Mouse (Mus musculus): ENCODE measurements around the gene Wfdc3. TPM values are rescaled to one million over a fixed set of nuclear protein-coding genes. Genes with fewer than 3 reads are reported as not detected.
A peak's percentile ranks its signal among the peaks of the same experiment; 100 is the strongest.

Wfdc3 gene
- polyA plus RNA-seq, 1 experiment from 2014 or later: 0.91 TPM

DNA sequence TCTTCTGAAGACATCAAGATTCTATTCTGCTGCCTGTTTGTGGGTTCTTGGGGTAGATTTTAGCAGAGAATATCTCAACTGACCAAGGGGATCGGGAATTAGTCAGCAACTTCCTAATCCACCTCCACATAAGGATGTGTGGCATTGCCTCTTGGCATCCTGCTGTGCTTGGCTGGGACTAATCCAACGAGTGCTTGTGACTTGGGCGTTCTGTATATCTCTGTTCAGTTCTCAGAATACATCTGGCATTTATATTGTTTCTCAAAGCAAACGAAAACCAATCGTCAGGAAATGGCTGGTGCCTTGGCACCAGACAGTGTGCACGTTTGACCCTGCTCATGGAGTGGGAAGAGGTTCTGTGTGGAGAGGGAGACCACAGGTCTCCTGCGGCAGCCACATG lies 5.9 kb downstream of the Wfdc3 start:
- 57% methylated on average over 7 of the region's 7 CpGs for WGBS
- Histone ChIP-seq H3K4me3 (ENCODE audit: low read depth, low read length) (no peak overlapping the region), H3K27ac (ENCODE audit: low read depth, low read length) (no peak overlapping the region), H3K36me3 (ENCODE audit: control insufficient read depth, insufficient read depth, low read length) (no peaks in the 10 kb centered on the region), H3K4me1 (replicated peaks; ENCODE audit: control insufficient read depth, insufficient read depth, low read length) (0 out of 2 replicates have a peak, but pooled peaks cover under 1% of the 10 kb centered on the region), H3K27me3 (ENCODE audit: control insufficient read depth, insufficient read depth, low read length) (no peaks in the 10 kb centered on the region), H3K9me3 (ENCODE audit: control insufficient read depth, low read length) (no peaks in the 10 kb centered on the region), H3K4me2 (ENCODE audit: low read depth, low read length, severe bottlenecking) (no peak overlapping the region), H3K9ac (ENCODE audit: low read length) (no peak overlapping the region)
- DNase-seq (ENCODE audit: low spot score) (no peak), ATAC-seq (replicated peaks; ENCODE audit: low FRiP score) (no peak)

DNA sequence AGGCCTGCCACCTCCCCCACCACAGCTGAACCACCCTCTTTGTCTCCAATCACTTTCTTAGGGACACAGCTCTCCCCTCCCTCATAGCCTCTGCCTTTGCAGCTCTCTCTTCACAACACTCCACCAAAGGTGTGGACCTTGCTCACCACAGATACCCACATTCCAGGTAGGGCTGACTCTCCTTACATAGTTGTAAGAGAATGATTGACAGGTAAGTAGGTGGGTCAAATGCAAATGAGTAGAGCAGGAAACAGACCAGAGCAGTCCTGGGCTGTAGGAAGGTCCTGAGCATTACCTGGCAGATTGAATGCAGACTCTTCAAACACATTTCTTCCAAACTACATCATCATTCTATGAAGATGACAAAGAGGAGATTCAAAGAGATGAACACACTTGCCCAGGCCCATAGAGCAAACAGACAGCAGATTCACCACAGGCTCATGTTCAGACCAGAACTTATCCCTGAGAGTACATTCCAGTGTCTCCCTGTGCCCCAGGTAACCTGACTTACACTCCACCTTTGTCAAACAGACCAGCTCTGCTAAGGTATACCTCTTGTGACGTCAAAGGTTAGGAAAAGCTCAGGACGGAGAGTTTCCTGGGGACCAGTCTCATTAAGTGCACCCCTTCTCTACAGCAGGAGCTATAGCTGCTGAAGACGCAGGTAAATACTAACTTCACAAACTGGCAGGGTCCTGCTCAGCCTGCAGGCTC lies 8.2 kb downstream of the Wfdc3 start:
- 71% methylated on average over 3 of the region's 3 CpGs for whole genome bisulfite sequencing
- Histone ChIP-seq H3K27me3 (ENCODE audit: control insufficient read depth, insufficient read depth, low read length) (no peaks in the 10 kb centered on the region), H3K4me2 (ENCODE audit: low read depth, low read length, severe bottlenecking) (no peak overlapping the region), H3K4me1 (replicated peaks; ENCODE audit: control insufficient read depth, insufficient read depth, low read length) (no peaks in the 10 kb centered on the region), H3K9me3 (ENCODE audit: control insufficient read depth, low read length) (no peaks in the 10 kb centered on the region), H3K27ac (ENCODE audit: low read depth, low read length) (no peak overlapping the region), H3K36me3 (ENCODE audit: control insufficient read depth, insufficient read depth, low read length) (no peaks in the 10 kb centered on the region), H3K4me3 (ENCODE audit: low read depth, low read length) (no peak overlapping the region), H3K9ac (ENCODE audit: low read length) (no peak overlapping the region)
- no peak for ATAC-seq (replicated peaks; ENCODE audit: low FRiP score)
- DNase-seq (ENCODE audit: low spot score): no peak

DNA sequence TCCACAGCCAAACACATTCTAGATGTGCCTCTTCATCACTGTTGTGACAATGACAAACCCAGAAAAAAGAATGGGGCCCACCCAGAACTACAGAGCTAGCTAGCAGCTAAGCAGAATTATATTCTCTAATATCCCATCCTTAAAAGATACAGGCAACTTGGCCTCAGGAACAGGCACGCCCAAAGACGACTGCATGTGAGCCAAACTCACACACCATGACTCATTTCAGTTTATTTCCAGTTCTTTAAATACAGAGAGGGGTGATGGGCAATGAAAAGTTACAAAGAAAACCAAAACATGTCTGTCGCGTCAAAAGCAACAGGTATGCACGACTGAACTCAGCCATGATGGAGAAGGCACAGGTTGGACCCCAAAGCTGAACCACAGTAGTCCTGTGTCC lies 10.3 kb downstream of the Wfdc3 start:
- Histone ChIP-seq H3K4me1 (replicated peaks; ENCODE audit: control insufficient read depth, insufficient read depth, low read length) (no peaks in the 10 kb centered on the region), H3K4me2 (ENCODE audit: low read depth, low read length, severe bottlenecking) (no peak overlapping the region), H3K27ac (ENCODE audit: low read depth, low read length) (no peak overlapping the region), H3K36me3 (ENCODE audit: control insufficient read depth, insufficient read depth, low read length) (no peaks in the 10 kb centered on the region), H3K27me3 (ENCODE audit: control insufficient read depth, insufficient read depth, low read length) (no peaks in the 10 kb centered on the region), H3K9ac (ENCODE audit: low read length) (no peak overlapping the region), H3K4me3 (ENCODE audit: low read depth, low read length) (no peak overlapping the region), H3K9me3 (ENCODE audit: control insufficient read depth, low read length) (no peaks in the 10 kb centered on the region)
- 90% methylated on average over 5 of the region's 5 CpGs for WGBS
- DNase-seq (ENCODE audit: low spot score) (no peak), ATAC-seq (replicated peaks; ENCODE audit: low FRiP score) (no peak)

DNA sequence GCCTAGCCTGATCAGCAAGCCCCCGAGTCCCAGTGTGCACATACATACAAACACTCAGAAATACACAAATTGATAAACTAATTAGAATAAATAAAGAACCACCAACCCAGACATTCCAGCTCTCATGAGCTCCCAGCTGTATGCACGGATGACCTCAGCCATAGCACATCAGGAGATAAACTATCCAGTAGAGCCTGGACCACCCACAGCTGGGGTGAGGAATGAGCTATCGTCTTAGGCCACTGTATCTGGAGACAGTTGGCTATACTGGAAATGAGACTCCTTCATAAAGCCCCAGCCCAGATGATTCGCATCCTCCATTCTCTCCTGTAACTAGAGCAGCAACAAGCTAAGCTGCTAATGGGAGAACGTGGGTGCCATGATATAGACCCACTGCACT lies 10.9 kb downstream of the Wfdc3 start:
- 82% methylated on average over 5 of the region's 5 CpGs for WGBS
- Histone ChIP-seq H3K4me1 (replicated peaks; ENCODE audit: control insufficient read depth, insufficient read depth, low read length) (no peaks in the 10 kb centered on the region), H3K4me2 (ENCODE audit: low read depth, low read length, severe bottlenecking) (no peak overlapping the region), H3K36me3 (ENCODE audit: control insufficient read depth, insufficient read depth, low read length) (no peaks in the 10 kb centered on the region), H3K27ac (ENCODE audit: low read depth, low read length) (no peak overlapping the region), H3K4me3 (ENCODE audit: low read depth, low read length) (no peak overlapping the region), H3K9me3 (ENCODE audit: control insufficient read depth, low read length) (no peaks in the 10 kb centered on the region), H3K9ac (ENCODE audit: low read length) (no peak overlapping the region), H3K27me3 (ENCODE audit: control insufficient read depth, insufficient read depth, low read length) (no peaks in the 10 kb centered on the region)
- ATAC-seq (replicated peaks; ENCODE audit: low FRiP score) (no peak), DNase-seq (ENCODE audit: low spot score) (no peak)

DNA sequence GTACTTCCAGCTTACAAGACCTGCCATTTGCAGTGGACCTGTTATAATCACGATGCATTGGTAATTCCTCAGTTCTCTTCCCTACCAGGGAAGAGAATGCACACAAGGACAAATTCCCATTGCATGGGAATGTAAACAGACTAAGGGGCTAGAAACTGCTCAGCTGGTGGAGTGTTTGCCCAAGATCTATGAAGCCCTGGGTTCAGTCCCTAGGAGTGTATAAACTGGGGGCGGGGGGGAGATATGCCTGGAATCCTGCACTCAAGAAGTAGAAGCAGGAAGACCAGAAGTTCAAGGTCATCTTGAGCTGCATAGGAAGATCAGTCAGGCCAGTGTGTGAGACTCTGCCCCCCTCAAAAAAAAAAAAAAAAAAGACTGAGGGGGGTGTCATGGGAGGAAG lies 12.5 kb downstream of the Wfdc3 start:
- no peak overlapping the region for H3K4me2 ChIP-seq (ENCODE audit: low read depth, low read length, severe bottlenecking)
- H3K27ac ChIP-seq (ENCODE audit: low read depth, low read length): no peak overlapping the region
- no peak overlapping the region for H3K9ac ChIP-seq (ENCODE audit: low read length)
- H3K9me3 ChIP-seq (ENCODE audit: control insufficient read depth, low read length): no peaks in the 10 kb centered on the region
- no peak for ATAC-seq (replicated peaks; ENCODE audit: low FRiP score)
- no peaks in the 10 kb centered on the region for H3K36me3 ChIP-seq (ENCODE audit: control insufficient read depth, insufficient read depth, low read length)
- no peaks in the 10 kb centered on the region for H3K27me3 ChIP-seq (ENCODE audit: control insufficient read depth, insufficient read depth, low read length)
- 94% methylated on average over 2 of the region's 2 CpGs for WGBS
- no peaks in the 10 kb centered on the region for H3K4me1 ChIP-seq (replicated peaks; ENCODE audit: control insufficient read depth, insufficient read depth, low read length)
- DNase-seq (ENCODE audit: low spot score): no peak
- no peak overlapping the region for H3K4me3 ChIP-seq (ENCODE audit: low read depth, low read length)

DNA sequence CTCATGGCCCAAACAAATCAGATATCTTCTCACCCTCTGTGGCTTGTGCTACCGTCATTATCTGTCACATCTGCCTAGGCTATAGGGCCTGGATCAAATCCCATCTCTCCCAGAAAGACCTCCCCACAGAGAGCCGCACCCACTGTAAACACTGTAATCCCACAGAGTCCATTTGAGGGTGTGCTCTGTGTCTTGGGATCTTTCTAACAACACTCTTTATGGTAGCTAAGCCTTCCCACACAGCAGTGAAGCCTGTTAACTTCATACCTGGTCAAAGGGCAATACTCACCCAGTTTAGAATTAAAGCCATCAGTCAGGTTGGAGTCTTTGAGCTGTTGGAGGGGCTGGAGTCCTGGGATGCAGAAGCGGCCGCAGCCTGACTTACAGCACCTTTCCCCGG lies 14.0 kb downstream of the Wfdc3 start:
- Histone ChIP-seq H3K36me3 (ENCODE audit: control insufficient read depth, insufficient read depth, low read length) (no peaks in the 10 kb centered on the region), H3K9ac (ENCODE audit: low read length) (no peak overlapping the region), H3K4me3 (ENCODE audit: low read depth, low read length) (no peak overlapping the region), H3K27ac (ENCODE audit: low read depth, low read length) (no peak overlapping the region), H3K27me3 (ENCODE audit: control insufficient read depth, insufficient read depth, low read length) (no peaks in the 10 kb centered on the region), H3K4me2 (ENCODE audit: low read depth, low read length, severe bottlenecking) (no peak overlapping the region), H3K4me1 (replicated peaks; ENCODE audit: control insufficient read depth, insufficient read depth, low read length) (no peaks in the 10 kb centered on the region), H3K9me3 (ENCODE audit: control insufficient read depth, low read length) (no peaks in the 10 kb centered on the region)
- no peak for DNase-seq (ENCODE audit: low spot score)
- ATAC-seq (replicated peaks; ENCODE audit: low FRiP score): no peak
- 86% methylated on average over 5 of the region's 5 CpGs for WGBS

DNA sequence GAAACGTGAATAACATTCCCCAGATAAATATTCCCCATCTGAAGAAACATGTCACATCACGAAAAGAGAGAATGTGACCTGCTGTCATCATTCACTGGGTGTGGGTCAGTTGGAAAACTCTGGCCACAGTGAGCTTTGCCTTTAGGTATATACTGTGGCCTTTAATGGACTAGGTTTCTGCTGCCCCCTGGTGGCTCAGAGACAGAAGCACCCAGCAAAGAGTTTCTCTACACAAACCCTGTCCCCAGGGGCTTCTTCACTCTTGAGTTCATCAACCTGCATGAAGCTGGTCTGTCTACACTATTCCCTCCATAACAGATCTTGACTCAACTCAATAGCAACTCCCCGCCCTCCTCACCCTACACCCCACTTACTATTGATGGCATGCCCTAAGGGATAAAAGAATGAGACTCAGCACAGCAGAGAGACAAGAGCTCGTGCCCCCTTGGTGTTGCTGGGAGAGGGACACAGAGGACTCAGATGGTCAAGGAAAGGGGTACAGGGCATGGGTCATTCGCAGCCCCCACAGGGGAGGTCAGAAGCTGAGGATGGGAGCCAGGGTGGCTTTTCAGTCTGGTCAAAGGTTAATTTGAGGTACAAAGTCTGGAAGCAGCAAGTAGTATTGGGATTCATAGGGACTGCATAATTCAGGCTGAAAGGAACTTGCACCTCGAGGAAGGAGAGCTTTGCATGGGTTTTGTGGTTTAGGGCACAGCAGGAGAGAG lies 19.7 kb downstream of the Wfdc3 start:
- no peak overlapping the region for H3K9ac ChIP-seq (ENCODE audit: low read length)
- H3K4me3 ChIP-seq (ENCODE audit: low read depth, low read length): no peak overlapping the region
- H3K36me3 ChIP-seq (ENCODE audit: control insufficient read depth, insufficient read depth, low read length): no peaks in the 10 kb centered on the region
- ATAC-seq (replicated peaks; ENCODE audit: low FRiP score) (no peak), DNase-seq (ENCODE audit: low spot score) (peak; percentile 77)
- no peak overlapping the region for H3K27ac ChIP-seq (ENCODE audit: low read depth, low read length)
- H3K4me2 ChIP-seq (ENCODE audit: low read depth, low read length, severe bottlenecking): no peak overlapping the region
- H3K27me3 ChIP-seq (ENCODE audit: control insufficient read depth, insufficient read depth, low read length): no peaks in the 10 kb centered on the region
- WGBS: 26% methylated on average over 6 of the region's 6 CpGs
- H3K4me1 ChIP-seq (replicated peaks; ENCODE audit: control insufficient read depth, insufficient read depth, low read length): no peaks in the 10 kb centered on the region
- no peaks in the 10 kb centered on the region for H3K9me3 ChIP-seq (ENCODE audit: control insufficient read depth, low read length)

DNA sequence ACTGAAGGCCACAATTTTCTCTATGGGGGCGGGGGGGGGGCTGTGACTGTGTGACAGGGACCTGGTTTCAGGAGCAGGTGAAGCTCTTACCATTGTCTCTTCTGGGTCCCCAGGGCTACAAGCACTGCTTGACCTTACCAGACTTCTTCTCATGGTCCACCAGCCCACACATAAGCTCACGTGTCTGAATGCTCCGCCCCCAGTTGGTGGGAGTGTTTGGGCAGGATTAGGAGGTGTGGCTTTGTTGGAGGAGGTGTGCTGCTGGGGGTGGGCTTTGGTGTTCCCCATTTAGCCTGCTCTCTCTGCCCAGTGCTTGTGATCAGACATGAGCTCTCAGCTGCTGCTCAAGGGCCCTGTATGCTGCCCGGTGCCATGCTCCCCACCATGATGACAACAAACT lies 22.5 kb downstream of the Wfdc3 start:
- no peak overlapping the region for H3K9ac ChIP-seq (ENCODE audit: low read length)
- H3K27ac ChIP-seq (ENCODE audit: low read depth, low read length): no peak overlapping the region
- no peaks in the 10 kb centered on the region for H3K36me3 ChIP-seq (ENCODE audit: control insufficient read depth, insufficient read depth, low read length)
- 56% methylated on average over 4 of the region's 4 CpGs for WGBS
- ATAC-seq (replicated peaks; ENCODE audit: low FRiP score) (no peak), DNase-seq (ENCODE audit: low spot score) (no peak)
- H3K9me3 ChIP-seq (ENCODE audit: control insufficient read depth, low read length): no peaks in the 10 kb centered on the region
- no peak overlapping the region for H3K4me2 ChIP-seq (ENCODE audit: low read depth, low read length, severe bottlenecking)
- no peak overlapping the region for H3K4me3 ChIP-seq (ENCODE audit: low read depth, low read length)
- H3K27me3 ChIP-seq (ENCODE audit: control insufficient read depth, insufficient read depth, low read length): no peaks in the 10 kb centered on the region
- H3K4me1 ChIP-seq (replicated peaks; ENCODE audit: control insufficient read depth, insufficient read depth, low read length): no peaks in the 10 kb centered on the region

Data from forebrain, embryonic 11.5 days (tissue).